Mouse (Mus musculus): ENCODE data around the gene Lama4.

The Lama4 gene

DNA sequence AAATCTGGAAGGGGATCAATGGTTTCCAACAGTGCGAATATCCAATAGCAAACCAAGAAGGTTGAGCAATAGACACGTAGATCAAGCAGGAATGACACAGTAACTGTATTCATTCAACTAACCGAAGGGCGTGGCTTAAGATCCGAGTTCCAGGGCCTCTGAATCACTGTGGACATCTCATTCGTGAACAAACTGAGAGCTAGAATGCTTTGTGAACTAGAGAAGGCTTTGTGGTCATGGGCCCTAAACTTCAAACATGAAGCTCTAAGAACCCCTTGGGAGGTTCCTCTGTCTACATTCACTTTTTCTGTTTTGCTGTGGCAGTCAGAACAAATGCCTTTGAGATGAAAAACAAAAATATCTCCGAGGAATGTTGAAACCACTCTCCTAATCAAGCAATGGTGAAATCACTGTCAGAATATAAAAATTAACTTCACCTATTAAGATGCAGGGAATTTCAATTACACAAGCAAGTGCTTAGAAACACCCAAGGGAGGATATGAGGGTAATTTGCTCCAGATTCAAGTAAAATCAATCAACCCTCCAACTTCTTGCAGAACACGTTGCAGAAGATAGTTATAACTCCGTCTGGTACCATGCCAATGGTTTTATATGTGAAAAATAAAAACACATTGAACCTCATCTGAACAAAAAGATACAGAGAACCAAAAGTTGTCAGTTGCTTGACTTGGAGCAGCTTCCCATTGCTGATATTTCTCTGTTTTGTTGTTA lies 29.6 kb downstream of the Lama4 start:
- DNase-seq, result no peak

- DNase-seq, result no peak
Measured at GRCm38 (mm10) chr10:38995896-38996295, 30.6 kb downstream of the Lama4 start.

GRCm38 (mm10) chr10:39000951-39001350 lies 35.6 kb downstream of the Lama4 start:
- DNase-seq, result no peak

DNA sequence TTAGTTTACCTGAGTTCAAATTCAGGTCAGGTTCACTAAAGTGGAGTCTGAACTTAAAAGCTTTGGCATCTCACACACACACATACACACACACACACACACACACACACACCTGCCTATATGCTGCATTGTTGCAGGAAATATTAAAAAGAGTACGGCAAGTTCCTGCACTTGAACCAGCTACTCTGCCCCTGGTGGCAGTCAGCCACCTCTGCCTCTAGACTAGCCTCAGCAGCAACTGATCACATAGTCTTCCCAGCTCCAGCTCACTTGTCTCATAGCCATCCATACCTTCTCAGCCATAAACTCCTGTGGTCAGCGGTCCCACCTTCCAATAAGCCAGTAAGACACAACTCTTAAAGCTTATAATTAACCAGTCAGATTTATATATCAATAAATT lies 37.2 kb downstream of the Lama4 start:
- no peak for DNase-seq

- no peak for DNase-seq
Measured at GRCm38 (mm10) chr10:39003520-39003919, 38.2 kb downstream of the Lama4 start.

- DNase-seq, result no peak
Measured at GRCm38 (mm10) chr10:39005494-39005893, 40.2 kb downstream of the Lama4 start.

GRCm38 (mm10) chr10:39006433-39007105 lies 41.3 kb downstream of the Lama4 start:
- no peak for DNase-seq

DNA sequence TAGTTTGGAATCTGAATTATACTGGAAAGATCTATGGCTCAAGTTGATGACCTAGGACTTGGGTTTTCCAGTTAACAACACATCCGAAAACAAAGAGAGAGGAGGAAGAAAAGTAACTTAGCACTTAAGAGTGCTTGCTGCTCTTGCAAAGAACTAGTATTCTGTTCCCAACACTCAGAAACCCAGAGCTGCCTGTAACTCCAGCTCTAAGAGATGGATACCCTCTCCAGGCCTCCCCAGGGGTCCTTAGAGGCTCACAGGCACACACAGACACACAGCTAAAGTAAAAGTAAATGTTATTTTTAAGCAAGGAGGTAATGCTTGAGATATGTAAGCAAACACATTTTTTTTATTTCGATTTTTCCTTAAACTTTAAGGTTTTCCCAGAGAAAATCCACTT lies 49.5 kb downstream of the Lama4 start:
- no peak for DNase-seq

DNA sequence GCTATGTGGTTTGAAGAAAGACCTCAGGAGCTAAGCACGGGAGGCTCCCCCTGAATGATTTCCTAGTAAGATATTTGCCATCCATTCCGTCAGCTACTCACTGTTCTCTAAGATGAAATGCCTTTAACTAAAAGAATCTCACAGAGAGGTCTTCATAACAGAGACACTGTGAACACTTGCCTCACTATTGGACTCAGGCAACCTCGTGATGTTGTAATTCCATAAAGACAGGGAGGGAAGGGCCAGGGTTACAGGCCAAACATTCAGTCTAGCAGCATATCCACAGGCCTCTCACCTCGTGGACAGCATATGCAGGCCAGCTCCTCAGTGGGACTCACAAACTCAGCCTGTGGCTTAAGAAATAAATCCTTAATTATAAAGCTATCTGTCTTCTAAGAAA lies 52.7 kb downstream of the Lama4 start:
- DNase-seq, result no peak

GRCm38 (mm10) chr10:39018635-39019034 lies 53.3 kb downstream of the Lama4 start:
- no peak for DNase-seq

DNA sequence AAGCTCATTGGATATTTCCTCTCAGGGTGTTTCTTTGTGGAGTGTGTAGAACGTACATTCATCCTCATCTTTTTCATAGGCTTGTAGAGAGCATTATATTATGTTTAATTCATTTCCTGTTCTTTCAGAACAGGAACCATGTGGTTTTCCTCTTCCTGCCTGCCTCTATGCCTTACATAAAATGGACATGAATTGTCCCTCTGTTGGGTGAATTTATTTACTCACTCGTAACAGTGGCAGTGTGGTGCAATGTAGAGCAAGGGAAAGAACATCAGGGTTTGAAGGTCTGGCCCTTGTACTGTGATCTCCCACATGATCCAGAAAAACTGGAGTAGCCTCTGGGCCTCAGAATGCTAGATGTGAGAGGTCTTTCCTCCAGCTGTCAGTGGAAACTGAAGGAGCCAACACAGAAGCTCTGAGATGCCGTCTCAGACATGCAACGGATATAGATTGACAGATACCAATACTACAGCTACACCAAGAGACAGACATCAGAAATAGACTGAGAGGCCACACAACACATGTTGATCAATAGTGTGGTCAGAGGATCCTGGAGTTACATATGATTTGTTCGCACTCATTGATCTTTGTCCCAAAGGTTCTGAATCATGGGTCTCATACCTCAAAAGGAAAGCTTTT lies 58.4 kb downstream of the Lama4 start:
- DNase-seq, result no peak

GRCm38 (mm10) chr10:39026529-39026928 lies 61.2 kb downstream of the Lama4 start:
- no peak for DNase-seq

DNA sequence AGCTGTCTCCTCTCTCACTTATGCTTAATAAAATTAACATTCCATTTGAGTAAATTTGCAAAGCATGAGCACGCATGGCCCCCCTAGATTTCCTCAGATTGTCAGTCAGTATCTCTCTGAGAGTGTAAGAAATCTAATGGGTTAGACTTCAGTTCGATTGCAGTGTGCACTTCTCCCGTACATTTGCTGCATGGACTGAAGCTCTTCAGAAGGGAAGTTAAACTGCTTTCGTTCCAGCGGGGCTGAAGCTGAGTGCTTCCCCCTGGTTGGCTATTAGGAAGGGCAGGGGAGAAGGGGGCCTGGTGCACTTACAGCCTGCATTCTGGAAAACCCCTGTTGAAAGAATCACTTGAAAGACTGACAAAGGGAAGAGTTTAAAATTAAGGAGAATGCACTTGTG lies 61.7 kb downstream of the Lama4 start:
- DNase-seq, result no peak

- no peak for DNase-seq
Measured at GRCm38 (mm10) chr10:39028403-39028802, 63.1 kb downstream of the Lama4 start.

DNA sequence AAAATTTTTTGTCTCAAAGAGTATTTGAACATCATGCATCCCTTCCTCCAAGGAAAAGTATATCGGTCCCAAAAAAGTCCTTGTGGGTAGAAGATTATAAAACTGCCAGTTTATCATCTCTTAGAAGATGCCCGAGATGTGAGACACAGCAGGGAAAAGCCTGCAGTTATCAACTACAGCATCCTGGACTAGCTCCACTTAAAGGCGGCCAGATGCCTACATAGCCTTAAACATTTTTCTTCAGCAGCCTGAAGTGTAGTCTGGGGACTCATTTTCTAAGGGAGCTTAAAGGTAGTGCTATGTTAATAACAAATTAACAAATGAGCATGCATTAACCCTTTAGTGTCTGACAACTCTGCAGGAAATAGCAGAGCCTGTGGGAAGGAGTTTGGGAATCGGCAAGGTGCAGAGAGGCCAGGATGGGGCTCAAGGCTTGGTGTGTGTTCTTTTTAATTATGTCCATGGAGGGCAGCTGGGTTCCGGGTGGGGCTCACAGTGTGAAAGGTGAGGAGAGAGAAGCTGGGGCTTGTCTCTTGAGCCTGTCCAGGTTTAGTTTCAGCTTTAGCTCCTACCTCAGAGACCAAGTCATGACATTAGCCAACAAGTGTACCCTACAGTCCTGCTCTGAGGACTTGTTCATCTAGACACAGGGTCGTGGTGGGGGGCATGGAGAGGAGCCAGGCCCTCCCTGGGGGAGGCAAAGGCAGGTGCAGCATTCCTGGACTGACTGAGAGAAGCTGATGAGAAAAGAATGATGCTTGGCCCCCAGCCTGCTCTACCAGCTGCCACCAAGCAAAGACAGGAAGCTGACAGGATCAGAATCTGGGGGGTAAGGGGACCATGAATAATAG lies 64.2 kb downstream of the Lama4 start:
- peak; percentile 5 to 20 for DNase-seq

- DNase-seq, result no peak
Measured at GRCm38 (mm10) chr10:39030148-39030685, 64.9 kb downstream of the Lama4 start.

- DNase-seq, result no peak
Measured at GRCm38 (mm10) chr10:39039564-39039963, 74.2 kb downstream of the Lama4 start.

DNA sequence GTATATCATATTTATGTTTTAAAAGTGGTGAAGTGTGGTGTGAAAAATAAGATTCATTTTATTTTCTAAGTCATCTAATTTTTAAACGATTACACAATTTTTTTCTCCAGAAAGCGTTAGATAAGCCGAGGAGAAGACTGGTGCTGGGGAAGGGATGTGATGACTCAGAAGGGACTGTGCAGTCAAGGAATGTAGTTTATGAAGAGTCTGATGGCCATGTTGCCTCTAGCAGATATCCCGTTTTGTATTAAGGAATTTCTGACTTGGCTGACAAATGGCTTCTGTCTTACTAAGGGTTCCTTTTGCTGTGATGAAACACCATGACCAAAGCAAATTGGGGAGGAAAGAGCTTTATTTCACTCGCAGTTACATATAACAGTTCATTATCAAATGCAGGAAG lies 74.7 kb downstream of the Lama4 start:
- DNase-seq, result no peak

DNA sequence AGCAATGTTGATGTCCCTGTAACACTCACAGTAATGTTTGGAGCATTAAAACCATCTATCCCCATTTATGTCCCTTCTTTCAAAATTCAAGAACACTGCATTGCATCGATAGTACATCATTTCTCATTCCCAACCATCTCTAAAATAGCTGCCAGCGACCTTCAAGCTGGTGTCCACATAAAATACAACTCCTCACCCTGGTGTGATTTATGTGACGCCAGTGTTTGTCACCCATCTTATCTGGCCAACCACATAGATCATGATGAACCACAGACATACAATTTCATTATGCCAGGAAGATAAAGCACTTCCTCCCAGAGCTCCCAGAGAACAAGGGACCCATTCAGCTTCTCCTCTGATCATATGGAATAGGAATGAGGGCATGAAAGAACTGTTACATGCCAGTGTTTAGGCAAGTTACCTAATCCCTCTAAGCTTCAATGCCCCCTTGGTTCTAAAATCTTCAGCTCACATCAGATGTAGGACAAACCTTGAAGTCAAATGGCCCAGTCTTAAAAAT lies 79.2 kb downstream of the Lama4 start:
- DNase-seq, result no peak

GRCm38 (mm10) chr10:39045111-39045510 lies 79.8 kb downstream of the Lama4 start:
- DNase-seq, result no peak

GRCm38 (mm10) chr10:39047775-39048174 lies 82.5 kb downstream of the Lama4 start:
- peak in 1 of 2 experiments; percentile 9 for DNase-seq

- no peak for DNase-seq
Measured at GRCm38 (mm10) chr10:39049581-39050294, 84.4 kb downstream of the Lama4 start.
